Mouse (Mus musculus): ENCODE results near the gene Selplg.
A peak's percentile ranks its signal among the peaks of the same experiment; 100 is the strongest.
"Not testable (repeated sequence)": the region's sequence is repeated elsewhere in the genome, so short reads cannot be mapped to it uniquely, and the experiment has no call there.

The Selplg gene

GRCm38 (mm10) chr5:113825558-113825957 lies 6.9 kb downstream of the Selplg start:
- DNase-seq (ENCODE audit: low spot score in 2 of 2) = no peak

GRCm38 (mm10) chr5:113824228-113824627 lies 8.2 kb downstream of the Selplg start:
- no peak for DNase-seq (ENCODE audit: low spot score in 2 of 2)

- no peak for DNase-seq (ENCODE audit: low spot score in 2 of 2)
Observed at GRCm38 (mm10) chr5:113818572-113818971, 13.9 kb downstream of the Selplg start.

- DNase-seq (ENCODE audit: low spot score in 2 of 2) = peak; percentile 65 to 90
Observed at GRCm38 (mm10) chr5:113815638-113816152, 16.7 kb downstream of the Selplg start.

GRCm38 (mm10) chr5:113815041-113815389 lies 17.4 kb downstream of the Selplg start:
- DNase-seq (ENCODE audit: low spot score in 2 of 2) = no peak

- DNase-seq (ENCODE audit: low spot score in 2 of 2) = no peak
Observed at GRCm38 (mm10) chr5:113814111-113815040, 18.1 kb downstream of the Selplg start.

GRCm38 (mm10) chr5:113813608-113814007 lies 18.8 kb downstream of the Selplg start:
- peak in 1 of 2 experiments; percentile 72 for DNase-seq (ENCODE audit: low spot score in 2 of 2)

- DNase-seq (ENCODE audit: low spot score in 2 of 2) = no peak
Observed at GRCm38 (mm10) chr5:113812638-113813037, 19.8 kb downstream of the Selplg start.

- DNase-seq (ENCODE audit: low spot score in 2 of 2) = not testable (repeated sequence)
Observed at GRCm38 (mm10) chr5:113811824-113812420, 20.5 kb downstream of the Selplg start.

- no peak for DNase-seq (ENCODE audit: low spot score in 2 of 2)
Observed at GRCm38 (mm10) chr5:113810111-113810510, 22.3 kb downstream of the Selplg start.

- DNase-seq (ENCODE audit: low spot score in 2 of 2) = no peak
Observed at GRCm38 (mm10) chr5:113808177-113808576, 24.3 kb downstream of the Selplg start.

GRCm38 (mm10) chr5:113807712-113808111 lies 24.7 kb downstream of the Selplg start:
- no peak for DNase-seq (ENCODE audit: low spot score in 2 of 2)

GRCm38 (mm10) chr5:113806414-113806813 lies 26.0 kb downstream of the Selplg start:
- DNase-seq (ENCODE audit: low spot score in 2 of 2) = no peak

- DNase-seq (ENCODE audit: low spot score in 2 of 2) = no peak
Observed at GRCm38 (mm10) chr5:113805301-113805700, 27.1 kb downstream of the Selplg start.

- no peak for DNase-seq (ENCODE audit: low spot score in 2 of 2)
Observed at GRCm38 (mm10) chr5:113804395-113804966, 28.0 kb downstream of the Selplg start.

- no peak for DNase-seq (ENCODE audit: low spot score in 2 of 2)
Observed at GRCm38 (mm10) chr5:113800280-113800679, 32.2 kb downstream of the Selplg start, which contains the start of gene Tmem119. TSS of gene Tmem119 (minus strand) at chr5:113800516.

- DNase-seq (ENCODE audit: low spot score in 2 of 2) = no peak
Observed at GRCm38 (mm10) chr5:113799691-113800090, 32.8 kb downstream of the Selplg start.

GRCm38 (mm10) chr5:113798525-113798924 lies 33.9 kb downstream of the Selplg start:
- no peak for DNase-seq (ENCODE audit: low spot score in 2 of 2)

- no peak for DNase-seq (ENCODE audit: low spot score in 2 of 2)
Observed at GRCm38 (mm10) chr5:113797149-113797882, 35.1 kb downstream of the Selplg start.

- no peak for DNase-seq (ENCODE audit: low spot score in 2 of 2)
Observed at GRCm38 (mm10) chr5:113796401-113797148, 35.9 kb downstream of the Selplg start.
